Comparison of ENCODE assay signal across 15 mouse cellular contexts in the genomic region with DNA sequence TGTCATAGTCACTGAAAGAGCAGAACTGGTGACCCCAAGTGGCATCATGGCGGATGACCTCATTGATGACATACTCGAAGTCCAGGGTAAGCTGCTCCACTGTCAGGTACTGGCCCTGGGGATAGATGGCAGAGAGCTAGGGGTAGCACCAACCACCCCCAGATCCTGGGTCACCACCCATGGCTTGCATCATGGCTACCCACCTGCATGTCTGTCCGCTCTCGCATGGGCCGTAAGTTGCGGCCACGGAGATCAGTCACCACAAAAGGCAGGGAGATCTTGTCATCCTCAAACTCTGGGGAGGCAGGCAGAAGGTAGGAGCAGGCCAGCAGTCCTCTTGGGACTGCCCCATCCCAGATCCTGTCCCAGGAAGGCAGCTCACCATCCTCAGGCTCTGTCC.
"Had no signal": no experiment of that assay in that cellular context is flagged by ENCODE, and none has a peak within 500 bp of the region (broad histone marks: within the 10 kb centered on the region; RNA-seq: fewer than 3 reads in every experiment).

No protein-coding gene starts in this region.

- DNase-seq: retina, postnatal 1 day; right cerebral cortex, adult 18-20 months; right cerebral cortex, postnatal 14 days; right cerebral cortex, postnatal 25 days; right cerebral cortex, postnatal 4 days; spleen, adult 18-20 months; thymus, adult 18-20 months; thymus, adult 2 months; thymus, postnatal 14 days; thymus, postnatal 25 days; thymus, postnatal 36 days; thymus, postnatal 4 days had no signal

- H3K4me2 ChIP-seq: neural tube, embryonic 15.5 days; stomach, embryonic 15.5 days had no signal

- H3K4me3 ChIP-seq: neural tube, embryonic 15.5 days; stomach, embryonic 15.5 days had no signal

- H3K9ac ChIP-seq: neural tube, embryonic 15.5 days; stomach, embryonic 15.5 days had no signal

- H3K27me3 ChIP-seq: neural tube, embryonic 15.5 days; stomach, embryonic 15.5 days had no signal

- H3K27ac ChIP-seq: neural tube, embryonic 15.5 days; stomach, embryonic 15.5 days; stomach, postnatal 0 days had no signal

- H3K9me3 ChIP-seq: neural tube, embryonic 15.5 days; stomach, embryonic 15.5 days had no signal
